Mouse (Mus musculus): ENCODE measurements at regions not wholly inside any gene's neighbourhood (a gene's known extent, or its start where the extent isn't known, plus 50 kb on each side); places are given as distances from the start of the nearest gene placed in this dataset.

GRCm38 (mm10) chr17:88282711-88283110 lies 157.8 kb upstream of the Foxn2 start:
- TF ChIP-seq FLI1 (IDR thresholded peaks at IDR 0.05; ENCODE audit: low read length) (no peak), GATA1 (IDR thresholded peaks at IDR 0.05; ENCODE audit: borderline replicate concordance, low read length) (no peak)

All from megakaryocyte, embryonic 14.5 days (primary cell).